Mouse (Mus musculus) liver, adult 2 months (tissue): ENCODE data around the gene Tbp.

Experiments
- CTCF ChIP-seq: fragments of 200-500 bp; IDR thresholded peaks from 2 replicates; pipeline ENCODE4 v1.5.1; 2011; ENCODE audit warnings: low read depth, low read length, control low read depth
- POLR2A ChIP-seq: fragments of 200-500 bp; IDR thresholded peaks from 2 replicates; pipeline ENCODE4 v1.6.1; 2011; ENCODE audit warnings: low read length, control low read depth; ENCODE audit not compliant: insufficient read depth; ENCODE audit errors: extremely low read depth

GRCm38 (mm10) chr17:15540309-15540708, 40.6 kb downstream of the Tbp start:
- TF ChIP-seq CTCF (no peak), POLR2A (no peak)
